Mouse (Mus musculus) right cerebral cortex, postnatal 10 days (tissue): ENCODE data around the gene Mnat1.
"Not testable (repeated sequence)": the region's sequence is repeated elsewhere in the genome, so short reads cannot be mapped to it uniquely, and the experiment has no call there.

Source experiments
- DNase-seq, 2 experiments: peaks; one replicate each; pipeline ENCODE4 v3.0.0; 2021; ENCODE audit warnings: low spot score in 2 of 2

The Mnat1 gene

GRCm38 (mm10) chr12:73147236-73147635 is 23.7 kb downstream of the Mnat1 start:
- DNase-seq = no peak

- DNase-seq = not testable (repeated sequence)
Observed at GRCm38 (mm10) chr12:73151038-73151437, 27.5 kb downstream of the Mnat1 start.

- DNase-seq = no peak
Observed at GRCm38 (mm10) chr12:73154150-73154549, 30.6 kb downstream of the Mnat1 start.

GRCm38 (mm10) chr12:73160341-73160740 is 36.8 kb downstream of the Mnat1 start:
- DNase-seq = no peak

GRCm38 (mm10) chr12:73162408-73163181 is 39.1 kb downstream of the Mnat1 start:
- no peak for DNase-seq

GRCm38 (mm10) chr12:73170794-73171193 is 47.3 kb downstream of the Mnat1 start:
- no peak for DNase-seq

- no peak for DNase-seq
Observed at GRCm38 (mm10) chr12:73183896-73184295, 60.4 kb downstream of the Mnat1 start.

- DNase-seq = no peak
Observed at GRCm38 (mm10) chr12:73197363-73197762, 73.8 kb downstream of the Mnat1 start.

GRCm38 (mm10) chr12:73198451-73198850 is 74.9 kb downstream of the Mnat1 start:
- no peak for DNase-seq

- DNase-seq = no peak
Observed at GRCm38 (mm10) chr12:73199375-73199774, 75.9 kb downstream of the Mnat1 start.

- no peak for DNase-seq
Observed at GRCm38 (mm10) chr12:73201587-73201986, 78.1 kb downstream of the Mnat1 start.

- no peak for DNase-seq
Observed at GRCm38 (mm10) chr12:73205710-73206649, 82.5 kb downstream of the Mnat1 start.

GRCm38 (mm10) chr12:73207008-73207407 is 83.5 kb downstream of the Mnat1 start:
- DNase-seq = no peak

- DNase-seq = no peak
Observed at GRCm38 (mm10) chr12:73207461-73207860, 83.9 kb downstream of the Mnat1 start.

- DNase-seq = no peak
Observed at GRCm38 (mm10) chr12:73208518-73208917, 85.0 kb downstream of the Mnat1 start.

- DNase-seq = no peak
Observed at GRCm38 (mm10) chr12:73209117-73209516, 85.6 kb downstream of the Mnat1 start.

GRCm38 (mm10) chr12:73210454-73210853 is 86.9 kb downstream of the Mnat1 start:
- no peak for DNase-seq

- no peak for DNase-seq
Observed at GRCm38 (mm10) chr12:73215773-73216172, 92.3 kb downstream of the Mnat1 start.

GRCm38 (mm10) chr12:73218632-73219031 is 95.1 kb downstream of the Mnat1 start:
- DNase-seq = no peak

GRCm38 (mm10) chr12:73221235-73221634 is 97.7 kb downstream of the Mnat1 start:
- no peak for DNase-seq

GRCm38 (mm10) chr12:73223872-73224271 is 100.4 kb downstream of the Mnat1 start:
- DNase-seq = no peak

- DNase-seq = no peak
Observed at GRCm38 (mm10) chr12:73228427-73228826, 104.9 kb downstream of the Mnat1 start.

GRCm38 (mm10) chr12:73230196-73230595 is 106.7 kb downstream of the Mnat1 start:
- no peak for DNase-seq
